26 mouse cellular contexts compared by ENCODE assay signal in genomic region chr2:33089356-33090032, GRCm38 (mm10). TPM values are rescaled to one million over a fixed set of nuclear protein-coding genes. Genes with fewer than 3 reads are reported as not detected.
DNase-seq lines count a peak whose midpoint lies in the region; ATAC-seq and TF ChIP-seq lines count a peak whose summit lies in the region.
"Had no signal": no experiment of that assay in that cellular context is flagged by ENCODE, and none has a peak within 500 bp of the region (broad histone marks: within the 10 kb centered on the region; RNA-seq: fewer than 3 reads in every experiment).

No protein-coding gene starts in this region.

- no peak for TF ChIP-seq CTCF in stomach, postnatal 0 days (IDR thresholded peaks at IDR 0.05; ENCODE audit: low read depth)

- ATAC-seq in stomach, postnatal 0 days (ENCODE audit: low FRiP score, low TSS enrichment) = no peak
- ATAC-seq: intestine, postnatal 0 days; Patski had no signal

- WGBS in stomach, postnatal 0 days = 90% methylated on average over 5 of the region's 5 CpGs

- H3K4me3 ChIP-seq in stomach, postnatal 0 days (ENCODE audit: low read depth, low read length) = no peak overlapping the region
- H3K4me3 ChIP-seq: erythroblast, embryonic 14.5 days; forebrain, embryonic 12.5 days; heart, adult 2 months; heart, embryonic 12.5 days had no signal

- no peak overlapping the region for H3K9ac ChIP-seq in stomach, postnatal 0 days (ENCODE audit: low read length)
- H3K9ac ChIP-seq: forebrain, embryonic 12.5 days; heart, embryonic 12.5 days; hindbrain, embryonic 14.5 days; liver, embryonic 14.5 days had no signal

- H3K4me1 ChIP-seq in stomach, postnatal 0 days (replicated peaks; ENCODE audit: control insufficient read depth, insufficient read depth) = no peaks in the 10 kb centered on the region
- H3K4me1 ChIP-seq: forebrain, embryonic 12.5 days had no signal

- TF ChIP-seq EP300 in stomach, postnatal 0 days (optimal IDR thresholded peaks at IDR 0.05) = no peak

- no peak overlapping the region for H3K27ac ChIP-seq in stomach, postnatal 0 days (replicated peaks)
- H3K27ac ChIP-seq: forebrain, embryonic 12.5 days; heart, adult 2 months; hindbrain, embryonic 14.5 days; liver, embryonic 14.5 days; macrophage had no signal

- H3K27me3 ChIP-seq in stomach, postnatal 0 days (ENCODE audit: control insufficient read depth, insufficient read depth, low read length) = no peaks in the 10 kb centered on the region
- H3K27me3 ChIP-seq: forebrain, embryonic 12.5 days; heart, embryonic 12.5 days; Patski had no signal

- DNase-seq in heart, adult 11 months = peak; percentile 33
- no peak for DNase-seq in heart, postnatal 36 days
- DNase-seq in cerebellum, adult 11-12 months = peak; percentile 73
- peak; percentile 81 for DNase-seq in cerebellum, adult 9-11 months
- DNase-seq in left cerebral cortex, postnatal 10 days (ENCODE audit: extremely low spot score in 1 of 2, low spot score in 2 of 2) = no peak
- no peak for DNase-seq in thymus, postnatal 14 days
- DNase-seq in stomach, postnatal 0 days (ENCODE audit: low spot score) = no peak
- DNase-seq: adrenal gland, postnatal 10 days; gastrocnemius, postnatal 36 days; heart, adult 2 months; kidney, adult 9 months; kidney, postnatal 10 days; layer of hippocampus, postnatal 36 days; liver; lung, adult 2 months; lung, postnatal 10 days; midbrain, embryonic 14.5 days; thymus, postnatal 25 days had no signal

- H3K36me3 ChIP-seq in stomach, postnatal 0 days (ENCODE audit: control insufficient read depth, insufficient read depth, low read length) = no peaks in the 10 kb centered on the region
- H3K36me3 ChIP-seq: forebrain, embryonic 12.5 days; heart, embryonic 12.5 days had no signal

- intact Hi-C loops in heart, postnatal 36 days (cut with DNase I) = no loop called here
- intact Hi-C loops in left cerebral cortex, postnatal 10 days (cut with DNase I) = no loop called here

- no peaks in the 10 kb centered on the region for H3K9me3 ChIP-seq in stomach, postnatal 0 days (ENCODE audit: control insufficient read depth, low read length)
- H3K9me3 ChIP-seq: forebrain, embryonic 12.5 days; heart, embryonic 12.5 days had no signal

- no peak overlapping the region for H3K4me2 ChIP-seq in stomach, postnatal 0 days (replicated peaks; ENCODE audit: low read depth)
- H3K4me2 ChIP-seq: forebrain, embryonic 12.5 days; heart, embryonic 12.5 days; hindbrain, embryonic 14.5 days had no signal

RNA-seq across cellular contexts. Expression of gene Garnl3, which starts 42.0 kb away (rescaled TPM):
- total RNA-seq in heart, postnatal 36 days (2021) = 1 to 10 TPM; 3.1 to 4.7 TPM
- 100 to 1,000 TPM; 183 TPM for total RNA-seq in left cerebral cortex, postnatal 10 days (2021)
- polyA plus RNA-seq in stomach, postnatal 0 days (2015; fragmentation: Nextera tagmentation; extraction: Ambion mirVana) = 5.6 and 6.7 TPM in 2 replicates
- polyA plus RNA-seq: erythroblast, embryonic 14.5 days had no signal

Comparison
In these comparisons a context has a peak if more than half of its experiments do, and no peak if none do; other contexts are left out.
1. DNase-seq: peak in heart, adult 11 months (single experiment), cerebellum, adult 11-12 months (single experiment) and cerebellum, adult 9-11 months (single experiment); none in heart, postnatal 36 days (0 of 2), left cerebral cortex, postnatal 10 days (0 of 2), thymus, postnatal 14 days (single experiment) and stomach, postnatal 0 days (single experiment).
2. RNA of gene Garnl3, which starts 42.0 kb away (total RNA-seq): 183 TPM in left cerebral cortex, postnatal 10 days; 3.1 to 4.7 TPM in heart, postnatal 36 days; every median in the first group is over 10 times any median in the second.